Mouse (Mus musculus) ES-E14 (cell line): Measurements from ENCODE around the gene Rsph1.

Experiments
- HCFC1 ChIP-seq: IDR thresholded peaks from 2 replicates; pipeline ENCODE4 v1.6.1; 2012; ENCODE audit warnings: low read length, inconsistent platforms, borderline replicate concordance; ENCODE audit not compliant: insufficient read depth
- MAFK ChIP-seq: IDR thresholded peaks from 2 replicates; pipeline ENCODE4 v1.6.1; 2014; ENCODE audit warnings: mild to moderate bottlenecking, low read depth, low read length, inconsistent platforms; ENCODE audit not compliant: insufficient read depth
- ZC3H11A ChIP-seq: IDR thresholded peaks from 2 replicates; pipeline ENCODE4 v1.6.1; 2012; ENCODE audit warnings: low read depth, mild to moderate bottlenecking, inconsistent platforms, low read length, borderline replicate concordance
- ZNF384 ChIP-seq: IDR thresholded peaks from 2 replicates; pipeline ENCODE4 v1.6.1; 2012; ENCODE audit warnings: low read depth, low read length, inconsistent platforms

DNA sequence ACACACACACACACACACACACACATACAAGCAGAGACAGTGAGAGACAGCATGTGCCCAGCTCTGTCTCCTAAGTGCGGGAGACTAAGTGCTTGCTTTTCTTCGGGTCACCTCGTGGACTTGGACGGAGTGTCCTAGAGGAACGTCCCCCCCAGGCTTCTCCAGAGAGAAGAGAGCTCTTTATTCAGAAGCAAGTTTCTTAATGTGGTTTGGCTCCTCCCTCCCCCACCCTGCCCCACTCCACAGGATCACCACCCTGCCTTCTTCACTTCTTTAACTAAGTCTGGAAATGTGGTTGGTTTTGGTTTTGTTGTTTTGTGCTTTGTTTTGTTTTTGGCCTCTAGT lies 28.6 kb upstream of the Rsph1 start:
- TF ChIP-seq ZC3H11A (no peak), HCFC1 (no peak), ZNF384 (no peak), MAFK (no peak)
